Mouse (Mus musculus): ENCODE results near the gene Polm. TPM values are rescaled to one million over a fixed set of nuclear protein-coding genes. Genes with fewer than 3 reads are reported as not detected.

Gene Polm
- polyA plus RNA-seq, 1 experiment from 2014 or later, result 2.1 TPM

GRCm38 (mm10) chr11:5840346-5840745 lies 2.5 kb upstream of the Polm start:
- Histone ChIP-seq H3K4me1 (ENCODE audit: insufficient read depth) (peaks cover 14% of the 10 kb centered on the region; the same call in 1 of the 2 replicates), H3K9me3 (ENCODE audit: low read length) (no peaks in the 10 kb centered on the region), H3K4me3 (ENCODE audit: low read depth, low read length) (no peak overlapping the region), H3K36me3 (replicated peaks; ENCODE audit: insufficient read depth, low read length) (no peaks in the 10 kb centered on the region), H3K9ac (replicated peaks) (no peak overlapping the region), H3K27ac (ENCODE audit: low read depth) (no peak overlapping the region), H3K4me2 (ENCODE audit: low read depth, low read length) (no peak overlapping the region), H3K27me3 (ENCODE audit: insufficient read depth, low read length) (no peaks in the 10 kb centered on the region)
- TF ChIP-seq CTCF (IDR thresholded peaks at IDR 0.05; ENCODE audit: low read depth) (no peak), EP300 (IDR thresholded peaks at IDR 0.05; ENCODE audit: low read depth) (no peak)
- WGBS (ENCODE audit: insufficient replicate concordance), result 82% methylated on average over 7 of the region's 7 CpGs
- ATAC-seq, result no peak
- no peak for DNase-seq

GRCm38 (mm10) chr11:5836126-5836525 lies 1.7 kb downstream of the Polm start:
- no peak overlapping the region for H3K4me3 ChIP-seq (ENCODE audit: low read depth, low read length)
- H3K27me3 ChIP-seq (ENCODE audit: insufficient read depth, low read length), result no peaks in the 10 kb centered on the region
- H3K36me3 ChIP-seq (replicated peaks; ENCODE audit: insufficient read depth, low read length), result peaks cover 15% of the 10 kb centered on the region
- H3K9ac ChIP-seq (replicated peaks), result no peak overlapping the region
- DNase-seq, result peak; percentile 40
- TF ChIP-seq EP300 (IDR thresholded peaks at IDR 0.05; ENCODE audit: low read depth) (no peak), CTCF (IDR thresholded peaks at IDR 0.05; ENCODE audit: low read depth) (peak; percentile 52)
- peaks cover 17% of the 10 kb centered on the region; the same call in 1 of the 2 replicates for H3K4me1 ChIP-seq (ENCODE audit: insufficient read depth)
- no peak overlapping the region for H3K27ac ChIP-seq (ENCODE audit: low read depth)
- ATAC-seq, result no peak
- H3K9me3 ChIP-seq (ENCODE audit: low read length), result no peaks in the 10 kb centered on the region
- H3K4me2 ChIP-seq (ENCODE audit: low read depth, low read length), result no peak overlapping the region
- 58% methylated on average over 1 of the region's 1 CpGs for WGBS (ENCODE audit: insufficient replicate concordance)

- H3K4me2 ChIP-seq (ENCODE audit: low read depth, low read length), result no peak overlapping the region
- no peak for TF ChIP-seq EP300 (IDR thresholded peaks at IDR 0.05; ENCODE audit: low read depth)
- no peak for TF ChIP-seq CTCF (IDR thresholded peaks at IDR 0.05; ENCODE audit: low read depth)
- ATAC-seq, result no peak
- peaks cover 20% of the 10 kb centered on the region for H3K36me3 ChIP-seq (replicated peaks; ENCODE audit: insufficient read depth, low read length)
- H3K4me1 ChIP-seq (ENCODE audit: insufficient read depth), result peaks cover 17% of the 10 kb centered on the region
- no peak overlapping the region for H3K4me3 ChIP-seq (ENCODE audit: low read depth, low read length)
- no peak for DNase-seq
- no peaks in the 10 kb centered on the region for H3K9me3 ChIP-seq (ENCODE audit: low read length)
- H3K9ac ChIP-seq (replicated peaks), result no peak overlapping the region
- 86% methylated on average over 7 of the region's 7 CpGs for WGBS (ENCODE audit: insufficient replicate concordance)
- H3K27me3 ChIP-seq (ENCODE audit: insufficient read depth, low read length), result no peaks in the 10 kb centered on the region
- peak overlapping the region; percentile 62; the same call in 1 of the 2 replicates for H3K27ac ChIP-seq (ENCODE audit: low read depth)
Observed at GRCm38 (mm10) chr11:5835057-5835456, 2.8 kb downstream of the Polm start.

- no peak for DNase-seq
- Histone ChIP-seq H3K4me1 (ENCODE audit: insufficient read depth) (peaks cover 17% of the 10 kb centered on the region), H3K36me3 (replicated peaks; ENCODE audit: insufficient read depth, low read length) (peaks cover 21% of the 10 kb centered on the region), H3K27me3 (ENCODE audit: insufficient read depth, low read length) (no peaks in the 10 kb centered on the region), H3K27ac (ENCODE audit: low read depth) (peak overlapping the region; percentile 62; the same call in 1 of the 2 replicates), H3K9ac (replicated peaks) (no peak overlapping the region), H3K9me3 (ENCODE audit: low read length) (no peaks in the 10 kb centered on the region), H3K4me3 (ENCODE audit: low read depth, low read length) (no peak overlapping the region), H3K4me2 (ENCODE audit: low read depth, low read length) (no peak overlapping the region)
- no peak for TF ChIP-seq EP300 (IDR thresholded peaks at IDR 0.05; ENCODE audit: low read depth)
- no peak for ATAC-seq
- 79% methylated on average over 9 of the region's 9 CpGs for WGBS (ENCODE audit: insufficient replicate concordance)
Observed at GRCm38 (mm10) chr11:5834506-5834905, 3.3 kb downstream of the Polm start.

- Histone ChIP-seq H3K9me3 (ENCODE audit: low read length) (no peaks in the 10 kb centered on the region), H3K27ac (ENCODE audit: low read depth) (no peak overlapping the region), H3K27me3 (ENCODE audit: insufficient read depth, low read length) (no peaks in the 10 kb centered on the region), H3K36me3 (replicated peaks; ENCODE audit: insufficient read depth, low read length) (peaks cover 32% of the 10 kb centered on the region), H3K4me2 (ENCODE audit: low read depth, low read length) (no peak overlapping the region), H3K4me3 (ENCODE audit: low read depth, low read length) (no peak overlapping the region), H3K9ac (replicated peaks) (no peak overlapping the region), H3K4me1 (ENCODE audit: insufficient read depth) (peaks cover 3% of the 10 kb centered on the region; the same call in 1 of the 2 replicates)
- ATAC-seq (no peak), DNase-seq (no peak)
- TF ChIP-seq CTCF (IDR thresholded peaks at IDR 0.05; ENCODE audit: low read depth) (no peak), EP300 (IDR thresholded peaks at IDR 0.05; ENCODE audit: low read depth) (no peak)
- 73% methylated on average over 11 of the region's 12 CpGs for WGBS (ENCODE audit: insufficient replicate concordance)
Observed at GRCm38 (mm10) chr11:5829327-5829726, 8.5 kb downstream of the Polm start.

- peaks cover 31% of the 10 kb centered on the region for H3K36me3 ChIP-seq (replicated peaks; ENCODE audit: insufficient read depth, low read length)
- ATAC-seq (no peak), DNase-seq (no peak)
- no peaks in the 10 kb centered on the region for H3K27me3 ChIP-seq (ENCODE audit: insufficient read depth, low read length)
- 85% methylated on average over 11 of the region's 11 CpGs for WGBS (ENCODE audit: insufficient replicate concordance)
- no peak overlapping the region for H3K27ac ChIP-seq (ENCODE audit: low read depth)
- H3K9ac ChIP-seq (replicated peaks), result no peak overlapping the region
- H3K4me3 ChIP-seq (ENCODE audit: low read depth, low read length), result no peak overlapping the region
- no peak overlapping the region for H3K4me2 ChIP-seq (ENCODE audit: low read depth, low read length)
- H3K4me1 ChIP-seq (ENCODE audit: insufficient read depth), result peaks cover 3% of the 10 kb centered on the region; the same call in 1 of the 2 replicates
- H3K9me3 ChIP-seq (ENCODE audit: low read length), result no peaks in the 10 kb centered on the region
- TF ChIP-seq EP300 (IDR thresholded peaks at IDR 0.05; ENCODE audit: low read depth) (no peak), CTCF (IDR thresholded peaks at IDR 0.05; ENCODE audit: low read depth) (no peak)
Observed at GRCm38 (mm10) chr11:5828509-5829191, 9.2 kb downstream of the Polm start.
